Mouse (Mus musculus): ENCODE measurements at regions not wholly inside any gene's neighbourhood (a gene's known extent, or its start where the extent isn't known, plus 50 kb on each side); places are given as distances from the start of the nearest gene placed in this dataset.

DNA sequence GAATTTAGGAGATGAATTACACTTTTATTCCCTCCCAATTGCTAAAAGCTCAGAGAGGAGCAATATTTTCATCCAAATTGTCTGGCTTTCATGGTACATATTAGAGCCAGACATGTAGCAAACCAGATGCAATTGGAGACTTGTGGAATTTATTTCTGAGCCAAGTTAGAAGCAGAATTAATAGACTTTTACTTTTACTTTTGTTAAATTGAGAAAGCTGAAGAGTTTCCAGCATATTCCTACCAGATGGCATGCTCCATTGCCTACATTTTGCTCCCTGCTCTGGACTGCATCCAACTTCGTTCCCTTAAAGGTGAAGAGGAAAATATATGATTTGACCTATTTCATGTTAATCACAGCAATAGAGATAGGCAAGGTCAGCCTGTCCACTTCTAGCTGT is 646.4 kb upstream of the Slit2 start:
- DNase-seq (ENCODE audit: low spot score), result no peak

DNA sequence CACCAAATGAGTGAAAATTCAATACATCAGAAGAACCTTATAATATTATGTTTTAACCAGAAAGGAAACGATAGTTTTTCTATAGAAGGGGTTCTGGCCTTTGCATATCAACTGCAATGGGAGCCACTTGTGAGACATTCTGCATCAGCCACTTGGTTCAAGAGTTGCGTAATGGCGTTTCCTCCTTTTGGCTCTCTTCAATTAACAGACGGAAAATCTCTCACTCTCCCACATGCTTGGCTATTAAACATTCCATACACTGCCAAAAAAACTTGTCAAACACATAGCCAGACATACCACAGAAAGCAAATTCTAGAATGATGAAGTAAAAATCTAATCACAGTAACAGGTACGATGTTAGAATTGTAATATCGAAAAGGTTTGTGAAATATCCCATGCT is 643.1 kb upstream of the Slit2 start:
- no peak for DNase-seq (ENCODE audit: low spot score)

DNA sequence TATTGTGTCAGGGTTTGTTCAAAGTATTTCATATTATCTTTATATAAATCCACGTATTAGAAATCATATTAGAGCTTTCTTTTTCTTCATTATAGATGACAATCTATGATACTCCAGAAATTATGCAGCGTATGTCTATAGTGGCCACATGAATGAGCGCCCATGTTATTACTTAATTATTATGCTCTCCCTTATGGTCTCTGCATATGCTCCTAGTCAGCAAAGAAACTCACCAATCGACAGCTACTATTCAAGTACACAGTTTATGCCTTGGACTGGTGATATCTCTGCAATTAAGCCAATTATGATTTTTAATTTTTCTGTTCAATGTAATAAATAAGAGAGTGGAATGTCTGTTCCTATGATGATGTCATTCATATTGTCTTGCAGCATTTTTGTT is 612.8 kb upstream of the Slit2 start:
- DNase-seq (ENCODE audit: low spot score), result no peak

DNA sequence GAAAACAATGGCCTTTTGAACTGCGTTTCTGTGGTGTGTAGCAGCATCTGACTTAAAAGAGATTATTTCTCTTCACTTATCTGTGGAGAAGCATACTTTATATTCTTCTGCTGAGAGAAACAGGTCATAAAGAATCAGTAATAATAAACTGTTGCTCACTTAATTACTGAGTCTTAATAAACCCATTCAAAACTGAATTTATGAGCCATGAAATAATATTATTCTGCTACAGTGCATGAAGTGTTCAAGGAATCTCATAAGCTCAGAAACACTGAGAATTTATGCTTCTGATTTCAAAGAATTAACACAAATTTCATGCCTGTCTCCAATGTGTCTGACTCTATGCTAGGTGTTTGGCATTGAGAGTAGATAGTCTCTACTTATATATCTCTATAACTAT is 597.0 kb upstream of the Slit2 start:
- DNase-seq (ENCODE audit: low spot score), result no peak

DNA sequence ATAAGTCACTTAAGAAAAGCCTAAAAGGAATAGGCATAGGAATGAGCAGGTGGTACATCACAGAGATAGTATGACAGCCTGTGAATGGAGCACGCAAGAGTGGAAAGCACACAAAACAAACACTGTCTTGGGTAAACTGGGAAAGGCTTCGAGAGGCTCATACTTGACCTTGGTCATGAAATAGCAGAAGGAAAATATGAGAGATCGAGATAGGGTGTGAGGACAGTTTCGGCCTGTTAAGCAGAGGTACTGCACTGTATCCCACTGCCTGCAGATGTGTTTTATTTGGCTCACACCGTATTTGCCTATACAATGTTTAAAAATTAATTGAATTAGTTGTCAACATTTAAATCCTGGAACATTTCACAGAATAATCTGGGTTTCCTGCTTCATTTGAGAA is 596.2 kb upstream of the Slit2 start:
- no peak for DNase-seq (ENCODE audit: low spot score)

DNA sequence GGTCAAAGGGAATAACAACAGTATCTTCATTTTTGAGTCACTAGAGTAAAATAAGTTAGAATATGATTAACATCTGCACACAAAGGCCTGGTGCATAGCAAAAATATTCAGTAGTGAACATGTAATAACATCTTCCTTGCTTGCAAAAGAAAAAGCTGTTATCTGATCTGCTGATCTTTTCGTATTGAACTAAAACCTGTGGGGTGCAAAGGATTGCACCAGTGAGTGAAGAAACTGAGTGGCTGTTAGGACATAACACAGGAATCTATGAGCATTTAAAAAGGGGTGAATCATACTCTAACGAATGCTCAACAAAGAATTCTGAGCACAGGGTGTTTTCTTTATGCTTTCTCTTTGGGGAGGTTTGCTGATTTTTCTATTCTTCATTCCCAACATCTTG is 592.2 kb upstream of the Slit2 start:
- DNase-seq (ENCODE audit: low spot score), result no peak

DNA sequence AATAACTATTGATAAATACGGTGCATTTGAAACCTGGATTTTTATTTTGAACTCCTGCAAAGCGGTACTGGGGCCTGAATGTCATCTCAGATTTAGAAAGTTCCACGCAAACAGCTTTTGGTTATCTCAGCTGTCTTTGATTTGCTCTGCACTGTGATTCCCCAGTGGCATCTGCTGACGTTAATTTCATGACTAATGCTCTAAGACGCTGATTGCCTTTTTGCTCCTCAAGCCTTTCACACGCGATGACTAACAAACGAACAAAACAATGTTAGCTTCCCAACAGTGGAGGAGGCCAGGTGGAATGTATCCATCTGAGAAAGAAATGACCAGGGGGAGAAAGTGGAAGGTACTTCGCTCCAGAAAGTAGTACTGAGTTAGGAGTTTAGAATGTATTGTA is 586.1 kb upstream of the Slit2 start:
- DNase-seq (ENCODE audit: low spot score), result no peak

DNA sequence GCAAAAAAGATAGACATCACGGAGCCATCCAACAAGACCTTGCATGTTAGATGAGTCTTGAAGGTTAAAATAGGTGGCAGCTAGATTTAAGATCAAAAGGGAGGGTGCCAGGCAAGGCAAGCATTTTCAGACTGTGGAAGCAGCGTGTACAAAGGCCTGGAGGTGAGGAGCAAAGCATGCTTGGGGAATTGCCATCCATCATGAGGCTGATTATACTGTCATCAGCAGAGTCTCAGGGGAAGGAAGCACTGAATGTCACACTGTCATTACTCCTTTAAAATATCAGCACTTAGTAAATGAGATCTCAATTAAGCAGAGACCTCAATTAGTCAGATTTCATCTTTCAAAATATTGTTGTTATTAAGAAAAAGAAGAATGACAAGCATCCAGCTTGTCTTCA is 561.0 kb upstream of the Slit2 start:
- DNase-seq (ENCODE audit: low spot score), result no peak

DNA sequence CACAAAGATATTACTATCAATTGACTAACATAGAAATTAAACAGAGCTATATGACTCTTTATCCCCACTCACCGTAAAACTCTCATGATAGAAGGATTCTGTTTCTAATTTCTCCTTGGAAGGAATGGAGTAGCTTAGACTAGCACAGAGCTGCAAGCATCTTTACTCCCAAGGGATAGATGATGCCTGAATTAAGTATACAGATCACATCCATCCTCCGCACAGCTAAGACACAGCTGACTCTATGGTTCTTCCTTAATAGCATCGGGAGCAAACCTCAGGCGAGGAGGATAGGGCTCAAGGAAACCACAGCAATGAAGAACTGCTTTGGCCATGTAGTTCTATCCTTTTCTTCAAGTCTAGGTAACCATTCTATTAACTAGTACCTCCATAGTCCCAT is 556.9 kb upstream of the Slit2 start:
- DNase-seq (ENCODE audit: low spot score), result no peak

DNA sequence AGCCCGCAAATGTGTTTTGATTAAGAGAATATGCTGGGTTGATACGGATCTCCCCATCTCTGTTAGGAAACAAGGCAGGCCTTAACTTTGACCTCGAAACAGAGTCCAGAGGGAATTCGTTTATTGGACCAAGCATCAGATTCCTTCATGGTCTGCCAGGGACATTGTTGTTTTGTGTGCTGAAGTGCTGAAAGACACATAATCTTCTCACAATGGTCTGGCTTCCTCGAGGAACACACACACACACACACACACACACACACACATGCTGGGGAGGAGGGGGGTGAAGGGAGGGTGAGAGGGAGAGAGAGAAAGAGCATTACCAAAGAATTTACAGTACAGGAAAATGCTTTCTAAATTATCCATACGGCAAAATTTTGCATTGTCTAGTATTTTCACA is 556.5 kb upstream of the Slit2 start:
- no peak for DNase-seq (ENCODE audit: low spot score)

DNA sequence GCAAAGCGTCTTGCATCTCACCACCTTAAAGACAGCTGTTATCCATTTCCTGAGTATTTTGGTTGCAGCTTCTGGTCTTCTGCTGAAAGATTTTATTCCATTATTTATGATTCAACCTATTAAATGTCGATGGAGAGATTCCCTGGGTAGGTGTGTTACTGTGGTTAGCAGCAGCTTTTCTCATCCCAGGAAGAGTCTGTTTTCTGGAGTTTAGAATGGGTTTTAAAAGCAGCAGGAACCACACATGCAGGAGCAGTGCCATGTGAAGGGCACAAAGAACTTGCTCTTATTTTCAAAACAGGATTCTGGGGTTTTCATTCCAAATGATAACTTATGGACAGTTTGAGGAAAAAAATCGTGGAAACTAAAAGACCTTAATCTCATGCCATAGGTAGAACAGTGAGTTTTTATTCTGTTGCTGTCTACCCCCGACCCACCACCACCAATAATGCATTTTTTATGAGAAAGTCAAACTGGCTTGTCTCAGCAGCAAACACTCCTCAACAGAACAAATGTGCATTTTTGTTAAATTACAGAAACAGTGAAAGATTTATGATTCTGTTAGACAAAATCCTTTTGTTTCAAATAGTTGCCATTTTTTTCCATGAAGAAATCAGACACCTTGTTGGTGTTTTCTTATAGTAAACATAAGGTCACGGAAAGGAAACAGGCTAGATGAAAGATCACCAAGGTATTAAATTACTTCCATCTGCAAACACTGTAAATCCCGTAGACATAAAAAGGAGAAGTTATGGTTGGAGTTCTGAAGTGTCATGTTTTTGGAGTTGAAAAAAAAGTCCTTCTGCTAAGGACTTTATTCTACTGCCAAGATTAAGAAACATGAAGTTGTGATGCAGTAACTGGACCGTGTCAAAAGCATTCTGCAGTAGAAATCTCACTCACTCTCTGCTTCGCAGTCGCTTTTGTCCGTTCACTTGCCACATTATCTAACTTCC is 553.4 kb upstream of the Slit2 start:
- no peak for DNase-seq (ENCODE audit: low spot score)

DNA sequence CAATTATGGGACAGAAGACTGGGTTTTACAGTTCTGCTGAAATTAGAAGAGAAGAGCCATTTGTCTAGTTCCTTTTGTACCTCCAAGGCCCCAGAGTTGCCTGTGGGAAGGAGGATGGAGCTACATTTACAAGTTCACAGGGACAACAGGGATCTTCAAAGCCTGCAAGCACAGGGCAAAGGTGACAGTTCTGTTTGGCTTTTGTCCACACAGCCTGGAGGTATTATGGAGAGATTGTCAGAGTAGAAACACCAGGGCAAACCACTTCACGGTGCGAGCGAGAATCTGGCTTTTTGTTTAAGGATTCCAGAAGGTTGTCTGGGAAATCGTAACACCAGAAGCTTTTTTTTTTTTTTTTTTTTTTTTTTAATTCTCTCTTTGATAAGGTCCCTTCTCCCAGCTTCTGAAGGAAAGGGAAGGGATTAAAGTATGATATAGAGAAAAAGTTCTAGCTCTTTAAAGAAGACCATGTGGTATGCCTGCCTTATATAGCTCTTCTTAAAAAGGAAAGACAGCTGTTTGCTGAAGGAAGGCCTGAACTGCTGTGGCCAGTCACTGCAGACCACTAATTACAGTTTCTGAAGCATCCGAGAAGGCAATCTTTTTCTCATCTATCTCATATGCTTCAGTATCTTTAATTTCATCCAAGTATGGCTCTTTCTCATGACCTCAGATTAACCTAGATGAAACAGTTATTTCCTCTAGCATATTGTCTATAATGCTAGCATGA is 551.2 kb upstream of the Slit2 start:
- no peak for DNase-seq (ENCODE audit: low spot score)

DNA sequence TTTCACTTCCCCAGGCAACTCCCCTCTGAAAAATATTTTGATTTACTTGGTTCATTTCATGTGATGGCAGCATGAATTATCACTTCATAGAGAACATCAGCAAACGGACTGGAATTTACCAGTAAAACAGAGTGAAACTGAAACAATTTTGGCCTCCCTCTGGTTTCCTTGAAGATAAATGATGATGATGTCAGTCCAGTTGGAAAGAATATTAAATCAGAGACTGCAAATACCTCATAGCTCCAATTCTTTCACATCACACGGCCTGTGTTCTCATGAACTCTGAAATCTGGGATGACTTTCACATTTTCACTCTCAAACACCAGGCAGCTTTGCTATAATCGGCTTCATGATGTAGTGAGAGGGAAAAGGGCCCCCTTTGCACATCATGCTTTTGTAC is 546.5 kb upstream of the Slit2 start:
- no peak for DNase-seq (ENCODE audit: low spot score)

DNA sequence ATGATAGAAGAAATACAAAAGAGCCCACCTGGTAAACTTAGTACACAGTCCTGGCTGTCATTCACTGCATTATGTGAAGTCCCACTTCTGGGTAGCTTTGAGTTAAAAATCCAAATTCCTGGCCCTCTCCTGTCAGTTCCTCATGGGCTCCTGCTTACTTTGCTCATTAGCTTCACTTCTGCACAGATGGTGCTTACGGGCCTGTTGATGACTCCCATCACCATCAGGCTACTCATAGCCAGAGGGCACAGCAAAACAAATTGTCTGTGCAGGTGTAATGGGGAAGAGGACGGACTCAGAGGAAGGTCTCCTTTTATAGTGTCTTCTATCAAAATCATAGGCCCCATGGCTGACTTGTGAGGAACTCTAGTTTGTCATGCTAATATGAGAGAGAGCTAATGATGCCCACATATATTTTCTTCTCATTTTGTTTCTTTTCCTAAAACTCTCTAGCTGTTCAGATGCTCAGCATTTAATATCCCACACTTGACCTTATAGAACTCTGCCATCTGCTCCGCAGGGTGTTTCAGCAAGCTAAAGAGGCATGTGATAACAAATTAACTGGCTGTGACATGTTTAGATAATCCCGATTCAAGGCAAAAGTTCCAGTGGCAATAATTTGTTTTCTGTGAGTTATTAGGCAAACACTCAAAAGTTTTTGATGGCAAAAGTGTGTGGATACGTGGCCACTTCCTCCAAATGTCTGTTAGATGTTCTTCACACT is 536.5 kb upstream of the Slit2 start:
- DNase-seq (ENCODE audit: low spot score), result no peak

DNA sequence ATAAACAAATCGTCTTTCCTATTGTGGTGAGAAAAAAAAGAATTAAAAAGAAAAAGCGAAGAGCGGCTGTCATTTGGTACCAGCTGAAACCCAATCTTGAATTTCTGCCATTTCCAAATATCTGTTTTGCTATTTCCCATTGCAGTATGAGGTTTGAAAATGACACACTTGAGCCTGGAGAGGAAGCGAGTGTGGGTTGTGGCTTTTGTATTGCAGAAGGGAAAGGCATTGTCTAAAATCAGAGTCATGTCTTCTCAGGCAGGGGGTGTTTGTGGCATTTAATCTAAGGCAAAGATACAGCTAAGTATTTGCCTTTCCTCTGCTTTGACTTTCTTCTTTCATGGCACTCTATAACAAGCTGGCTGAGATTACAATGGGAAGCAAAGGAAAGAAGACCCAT is 518.1 kb upstream of the Slit2 start:
- DNase-seq (ENCODE audit: low spot score), result no peak

DNA sequence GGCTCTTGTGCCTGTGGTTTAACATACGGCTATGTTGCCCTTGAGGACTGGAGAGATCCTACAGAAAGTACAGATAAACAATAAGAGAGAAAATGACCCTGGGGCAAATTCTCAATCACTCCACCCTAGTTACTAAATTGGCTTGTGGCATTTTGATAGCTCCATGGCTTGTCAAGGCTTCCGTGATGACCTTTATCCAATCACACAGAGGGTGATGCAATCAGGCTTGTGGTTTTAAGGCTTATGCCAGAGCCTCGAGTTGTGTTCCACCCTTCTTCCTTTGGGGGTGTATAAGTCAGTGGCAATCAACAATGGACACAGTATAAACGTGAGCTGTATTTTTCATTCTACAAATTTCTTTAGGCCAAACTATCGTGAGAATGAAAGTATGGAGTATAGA is 513.5 kb upstream of the Slit2 start:
- DNase-seq (ENCODE audit: low spot score), result peak; percentile 55

DNA sequence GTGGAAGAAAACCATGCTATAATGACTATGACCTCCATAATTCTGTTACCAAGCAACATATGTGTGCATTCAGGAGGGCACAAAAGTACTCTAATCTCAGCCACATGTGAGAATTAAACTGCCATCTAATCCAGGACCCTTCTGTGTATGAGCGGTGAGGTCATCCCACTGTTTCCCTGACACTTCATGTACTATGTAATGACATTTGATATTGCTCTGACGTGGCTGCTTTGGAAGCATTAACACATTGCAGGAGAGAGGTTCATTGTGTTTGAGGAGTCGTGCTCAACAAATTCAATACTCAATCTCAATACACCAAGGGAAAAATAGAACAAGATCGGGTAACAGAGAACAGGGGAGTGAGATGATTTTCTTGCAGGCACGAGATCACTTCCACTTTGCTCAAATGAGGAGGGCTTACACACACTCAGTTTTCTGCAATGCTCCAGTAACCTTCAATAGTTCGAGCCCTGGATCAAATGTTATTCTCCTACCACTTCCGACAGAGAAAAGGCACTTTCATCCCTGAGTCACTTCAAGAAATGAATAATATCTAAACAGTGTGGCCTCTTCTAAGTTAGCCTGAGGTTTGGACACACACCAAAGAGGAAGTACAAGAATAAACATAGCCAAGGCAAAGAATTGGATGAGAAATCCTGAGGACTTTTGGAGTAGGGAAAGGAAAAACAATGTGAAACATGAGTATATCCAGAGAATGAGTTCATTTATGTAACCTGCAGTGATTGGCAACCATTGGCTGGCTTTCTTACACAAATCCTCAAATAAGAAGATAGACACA is 510.7 kb upstream of the Slit2 start:
- no peak for DNase-seq (ENCODE audit: low spot score)

DNA sequence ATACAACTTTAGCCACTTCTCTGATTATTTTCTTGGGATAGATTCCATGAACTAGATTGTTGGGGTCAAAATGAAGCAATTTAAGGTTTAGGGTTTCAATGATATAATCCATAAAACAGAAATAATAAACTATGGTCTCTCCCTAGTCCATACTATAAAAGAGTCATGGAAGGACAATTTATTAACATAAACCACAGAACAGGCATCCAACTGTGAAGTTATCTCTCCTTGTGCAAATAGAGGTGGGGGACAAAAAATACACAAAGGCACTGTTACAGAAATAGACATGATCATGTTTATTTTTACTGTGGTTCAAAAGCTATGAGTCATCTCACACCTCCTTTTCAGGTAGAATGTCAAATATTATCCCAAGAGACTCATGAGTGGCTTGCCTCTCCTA is 503.0 kb upstream of the Slit2 start:
- DNase-seq (ENCODE audit: low spot score), result no peak

DNA sequence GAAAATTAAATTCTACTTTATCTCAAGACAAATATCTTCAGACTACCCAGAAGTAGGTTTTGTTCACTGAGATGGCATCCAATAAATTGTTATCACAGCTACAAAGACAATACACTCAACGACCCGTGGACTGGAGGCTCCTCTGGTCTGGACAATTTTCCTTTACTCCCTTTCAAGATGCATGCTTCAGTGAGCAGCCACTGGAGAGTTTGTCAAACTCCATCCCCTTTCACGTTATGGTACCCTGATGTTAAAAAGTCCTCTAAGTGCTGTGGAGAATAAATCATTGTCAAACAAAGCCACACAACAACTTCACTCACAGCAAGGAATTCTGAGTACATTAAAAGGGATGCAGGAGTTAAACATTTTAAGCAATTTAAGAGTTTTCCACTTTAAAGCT is 486.7 kb upstream of the Slit2 start:
- DNase-seq (ENCODE audit: low spot score), result no peak

DNA sequence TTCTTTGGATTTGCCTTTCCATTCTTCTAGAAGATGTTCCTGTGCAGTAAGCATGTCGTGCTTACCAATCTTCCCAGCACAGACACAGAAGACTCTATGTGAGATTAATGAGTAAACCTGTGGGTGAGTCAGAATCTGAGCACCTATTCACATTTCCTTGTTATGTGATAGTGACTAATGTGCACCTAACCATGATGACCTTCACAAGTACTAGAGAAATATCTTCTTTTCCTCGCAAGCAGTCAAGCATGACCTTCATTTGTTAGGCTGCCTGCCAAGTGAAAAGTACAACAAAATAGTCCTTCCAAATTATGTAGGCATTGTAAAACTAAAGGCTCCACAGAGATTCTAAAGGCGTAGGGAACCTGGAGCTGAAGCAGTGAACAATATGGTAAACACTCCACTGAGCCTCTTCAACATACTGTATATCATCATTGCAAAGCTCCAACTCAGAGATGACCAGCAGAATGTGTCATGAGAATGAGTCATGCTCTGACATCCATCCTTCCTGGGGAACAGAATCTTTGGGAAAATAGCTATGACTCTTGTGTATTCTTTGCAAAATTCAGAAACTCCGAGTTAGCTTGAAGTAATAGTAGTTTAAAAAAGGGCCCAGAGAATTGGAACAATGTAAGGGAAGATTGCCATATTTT is 480.0 kb upstream of the Slit2 start:
- DNase-seq (ENCODE audit: low spot score), result peak; percentile 23

DNA sequence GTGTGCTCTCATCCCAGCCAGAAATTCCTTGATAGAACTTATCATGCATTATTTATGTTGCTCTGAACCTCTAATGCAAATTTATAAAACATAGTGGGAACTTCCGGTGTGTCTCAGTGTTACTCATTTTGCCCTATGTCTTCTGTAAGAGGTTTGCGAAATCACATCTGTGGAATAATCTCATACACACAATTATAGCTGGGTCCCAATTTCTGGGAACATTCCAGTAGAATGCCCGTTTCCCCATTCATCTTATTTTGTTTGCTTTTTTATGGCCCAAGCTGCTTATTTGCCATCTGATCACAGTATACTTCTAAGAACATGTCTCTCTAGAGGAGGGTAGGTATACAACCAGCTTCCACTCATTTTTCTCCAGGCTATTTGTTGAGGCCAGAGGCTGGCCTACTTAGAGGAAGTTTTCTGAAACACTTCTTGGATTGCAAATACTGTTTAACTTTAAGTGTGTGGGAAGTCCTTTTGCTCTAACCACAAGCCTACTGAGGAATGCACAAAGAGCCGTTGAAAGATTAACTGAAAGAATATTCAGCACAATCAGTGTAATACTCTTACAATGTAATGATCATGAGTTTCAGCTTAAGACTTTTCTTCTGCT is 474.1 kb upstream of the Slit2 start:
- DNase-seq (ENCODE audit: low spot score), result no peak
